Mouse (Mus musculus) spleen, embryonic (tissue): Measurements from ENCODE around the gene Fam107a.

Experiments
- CTCF ChIA-PET: fragments of 350-600 bp; sonication (Branson Sonifier 250); formaldehyde crosslinking; loops from one replicate; lab custom pipeline; 2022; lab: Charles Lee

Gene Fam107a

GRCm38 (mm10) chr14:8256881-8257280 lies 60.9 kb downstream of the Fam107a start:
- CTCF ChIA-PET: interaction anchor here (0.7 kb wide), 1 partner anchor 43 kb away, joined by 3 read pairs; no protein-coding TSS in a partner anchor

GRCm38 (mm10) chr14:8256072-8256471 lies 61.8 kb downstream of the Fam107a start:
- CTCF ChIA-PET: no interaction called here

GRCm38 (mm10) chr14:8255076-8255729 lies 62.6 kb downstream of the Fam107a start:
- CTCF ChIA-PET: no interaction called here

GRCm38 (mm10) chr14:8251330-8251885 lies 66.4 kb downstream of the Fam107a start:
- CTCF ChIA-PET: no interaction called here

- CTCF ChIA-PET: no interaction called here
Measured at GRCm38 (mm10) chr14:8250141-8250871, 67.5 kb downstream of the Fam107a start.

- CTCF ChIA-PET: no interaction called here
Measured at GRCm38 (mm10) chr14:8249206-8249605, 68.6 kb downstream of the Fam107a start.

- CTCF ChIA-PET: no interaction called here
Measured at GRCm38 (mm10) chr14:8246878-8247277, 70.9 kb downstream of the Fam107a start.
